Mouse (Mus musculus): Measurements from ENCODE around the gene Phkb. TPM values are rescaled to one million over a fixed set of nuclear protein-coding genes. Genes with fewer than 3 reads are reported as not detected.

Gene Phkb
- total and polyA plus RNA-seq, 3 experiments, result 20.9 to 25.4 (median 23.5) TPM

- Histone ChIP-seq H3K4me3 (replicated peaks in 1 of 3; ENCODE audit: low read depth in 2 of 3, low read length in 2 of 3, poor library complexity in 1 of 3) (no peak overlapping the region), H3K36me3 (replicated peaks in 1 of 2; ENCODE audit: control insufficient read depth in 1 of 2, insufficient read depth in 1 of 2, low read length in 1 of 2) (peaks cover 15 to 48% of the 10 kb centered on the region in 2 experiments), H3K9me3 (replicated peaks; ENCODE audit: low read length) (no peaks in the 10 kb centered on the region), H3K27ac (ENCODE audit: insufficient read depth, low read depth) (no peak overlapping the region), H3K4me1 (ENCODE audit: control insufficient read depth in 1 of 2, insufficient read depth in 2 of 2) (no peaks in the 10 kb centered on the region), H3K4me2 (ENCODE audit: insufficient read depth, low read depth, poor library complexity, severe bottlenecking) (no peak overlapping the region), H3K79me2 (replicated peaks; ENCODE audit: control insufficient read depth, extremely low read depth, insufficient read depth, poor library complexity, severe bottlenecking) (no peaks in the 10 kb centered on the region), H3K9ac (ENCODE audit: insufficient read depth, low read depth) (no peak overlapping the region), H3K27me3 (replicated peaks) (no peaks in the 10 kb centered on the region)
- TF ChIP-seq MAX (IDR thresholded peaks at IDR 0.05; ENCODE audit: low read length) (no peak), MYC (IDR thresholded peaks at IDR 0.05; ENCODE audit: low read depth, low read length) (no peak), MAFK (IDR thresholded peaks at IDR 0.05; ENCODE audit: insufficient replicate concordance, low read length) (no peak), JUND (conservative IDR thresholded peaks at IDR 0.05; ENCODE audit: low read depth, low read length) (no peak), UBTF (IDR thresholded peaks at IDR 0.05; ENCODE audit: low read depth, low read length) (no peak), E2F4 (IDR thresholded peaks at IDR 0.05; ENCODE audit: insufficient replicate concordance, low read depth, low read length) (no peak)
- no peak for DNase-seq (ENCODE audit: extremely low read depth)
- in situ Hi-C loops (cut with MboI; ENCODE audit: low pct_ligation_motif_present, low pct_unique_long_range_greater_than_20kb, low sequenced_read_pairs), result no loop called here
- dilution Hi-C loops (cut with MboI; ENCODE audit: extremely low pct_ligation_motif_present, extremely low pct_unique_long_range_greater_than_20kb, low sequenced_read_pairs), result no loop called here
These were observed 38.9 kb downstream of the Phkb start for GRCm38 (mm10) chr8:85879624-85880023.

- Histone ChIP-seq H3K36me3 (replicated peaks in 1 of 2; ENCODE audit: control insufficient read depth in 1 of 2, insufficient read depth in 1 of 2, low read length in 1 of 2) (peaks cover 11 to 41% of the 10 kb centered on the region in 2 experiments), H3K27me3 (replicated peaks) (no peaks in the 10 kb centered on the region), H3K4me1 (ENCODE audit: control insufficient read depth in 1 of 2, insufficient read depth in 2 of 2) (no peaks in the 10 kb centered on the region), H3K79me2 (replicated peaks; ENCODE audit: control insufficient read depth, extremely low read depth, insufficient read depth, poor library complexity, severe bottlenecking) (no peaks in the 10 kb centered on the region), H3K9me3 (replicated peaks; ENCODE audit: low read length) (no peaks in the 10 kb centered on the region), H3K9ac (ENCODE audit: insufficient read depth, low read depth) (no peak overlapping the region), H3K4me3 (replicated peaks in 1 of 3; ENCODE audit: low read depth in 2 of 3, low read length in 2 of 3, poor library complexity in 1 of 3) (no peak overlapping the region), H3K27ac (ENCODE audit: insufficient read depth, low read depth) (no peak overlapping the region), H3K4me2 (ENCODE audit: insufficient read depth, low read depth, poor library complexity, severe bottlenecking) (no peak overlapping the region)
- in situ Hi-C loops (cut with MboI; ENCODE audit: low pct_ligation_motif_present, low pct_unique_long_range_greater_than_20kb, low sequenced_read_pairs) (no loop called here), dilution Hi-C loops (cut with MboI; ENCODE audit: extremely low pct_ligation_motif_present, extremely low pct_unique_long_range_greater_than_20kb, low sequenced_read_pairs) (no loop called here)
- DNase-seq (ENCODE audit: extremely low read depth), result no peak
- TF ChIP-seq POLR2A (IDR thresholded peaks at IDR 0.05; ENCODE audit: low read depth, low read length) (no peak), ZMIZ1 (IDR thresholded peaks at IDR 0.05; ENCODE audit: low read depth, low read length) (no peak), USF1 (IDR thresholded peaks at IDR 0.05; ENCODE audit: low read depth, low read length) (no peak), ZKSCAN1 (IDR thresholded peaks at IDR 0.05; ENCODE audit: borderline replicate concordance, low read depth, low read length) (no peak), CTCF (conservative IDR thresholded peaks at IDR 0.05 in 1 of 2, IDR thresholded peaks at IDR 0.05 in 1 of 2; ENCODE audit: low read depth in 2 of 2, low read length in 2 of 2) (no peak), TCF12 (IDR thresholded peaks at IDR 0.05; ENCODE audit: low read depth, low read length) (no peak), IRF4 (IDR thresholded peaks at IDR 0.05; ENCODE audit: low read depth, low read length) (no peak), MAX (IDR thresholded peaks at IDR 0.05; ENCODE audit: low read length) (no peak), TBP (conservative IDR thresholded peaks at IDR 0.05; ENCODE audit: low read depth, low read length) (no peak), MEF2A (IDR thresholded peaks at IDR 0.05; ENCODE audit: borderline replicate concordance, low read depth, low read length) (no peak), UBTF (IDR thresholded peaks at IDR 0.05; ENCODE audit: low read depth, low read length) (no peak), BHLHE40 (IDR thresholded peaks at IDR 0.05; ENCODE audit: low read depth, low read length) (no peak), SMC3 (IDR thresholded peaks at IDR 0.05; ENCODE audit: low read depth, low read length) (no peak), ZC3H11A (IDR thresholded peaks at IDR 0.05; ENCODE audit: low read depth, low read length) (no peak), USF2 (conservative IDR thresholded peaks at IDR 0.05; ENCODE audit: low read depth, low read length) (no peak), MXI1 (IDR thresholded peaks at IDR 0.05; ENCODE audit: low read depth, low read length) (no peak), SIN3A (IDR thresholded peaks at IDR 0.05; ENCODE audit: low read length) (no peak)
These were observed 44.1 kb downstream of the Phkb start for GRCm38 (mm10) chr8:85884811-85885210.
